Mouse (Mus musculus) small intestine, adult 2 months (tissue): Measurements from ENCODE around the gene Slc16a13.

Source experiments
- CTCF ChIP-seq: fragments of 200-500 bp; IDR thresholded peaks from 2 replicates; pipeline ENCODE4 v1.5.1; 2012; ENCODE audit warnings: low read depth, mild to moderate bottlenecking, control low read depth, inconsistent platforms, low read length, moderate library complexity, mixed read lengths; ENCODE audit not compliant: insufficient replicate concordance, insufficient read length; ENCODE audit errors: extremely low read depth
- POLR2A ChIP-seq: fragments of 200-500 bp; IDR thresholded peaks from 2 replicates; pipeline ENCODE4 v1.6.1; 2012; ENCODE audit warnings: low read depth, mild to moderate bottlenecking, control low read depth, inconsistent platforms, low read length, moderate library complexity

DNA sequence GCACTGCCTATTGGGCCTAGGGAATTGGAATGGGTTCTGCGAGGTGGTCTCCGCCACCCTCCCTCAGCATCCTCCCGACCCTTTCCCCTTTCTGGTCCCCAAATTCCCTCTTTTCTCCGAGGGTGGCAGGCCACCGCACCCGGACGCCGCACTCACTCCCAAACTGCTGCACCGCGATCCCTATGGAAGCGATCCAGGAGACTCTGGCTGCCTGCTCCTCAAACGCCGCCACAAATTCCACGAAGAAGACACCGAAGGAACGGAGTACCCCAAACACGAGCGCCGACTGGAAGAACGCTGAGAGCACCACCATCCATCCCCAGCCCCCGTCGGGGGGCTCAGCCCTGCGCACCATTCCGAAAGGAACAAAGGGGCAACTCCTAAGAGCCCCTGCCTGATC is 541 bp downstream of the Slc16a13 start:
- no peak for TF ChIP-seq CTCF
- no peak for TF ChIP-seq POLR2A
